Mouse (Mus musculus) stomach, postnatal 0 days (tissue): ENCODE results near the gene Cavin4. TPM values are rescaled to one million over a fixed set of nuclear protein-coding genes. Genes with fewer than 3 reads are reported as not detected.

Source experiments
- ATAC-seq: fragments of 200-750 bp; cut with Nextera tagmentation; 2 replicates; pipeline ENCODE4 v1.8.0; 2017; ENCODE audit not compliant: low FRiP score, low TSS enrichment
- DNase-seq: peaks from one replicate; pipeline ENCODE4 v3.0.0-alpha.2; 2016; ENCODE audit warnings: low spot score
- H3K27ac ChIP-seq: fragments of 300-500 bp; sonication (generic); replicated peaks from 2 replicates; pipeline ENCODE4 v1.5.1; 2014; ENCODE audit warnings: mild to moderate bottlenecking, control low read depth
- H3K27me3 ChIP-seq: fragments of 300-500 bp; sonication (generic); 2 replicates; pipeline ENCODE4 v1.6.1; 2014; ENCODE audit warnings: low read length; ENCODE audit not compliant: control insufficient read depth, insufficient read depth
- H3K36me3 ChIP-seq: fragments of 300-500 bp; sonication (generic); 2 replicates; pipeline ENCODE4 v1.6.1; 2014; ENCODE audit warnings: low read length, mixed read lengths; ENCODE audit not compliant: control insufficient read depth, insufficient read depth
- H3K4me1 ChIP-seq: fragments of 300-500 bp; sonication (generic); replicated peaks from 2 replicates; pipeline ENCODE4 v1.6.1; 2014; ENCODE audit warnings: antibody characterized with exemption; ENCODE audit not compliant: control insufficient read depth, insufficient read depth
- H3K4me2 ChIP-seq: fragments of 300-500 bp; sonication (generic); replicated peaks from 2 replicates; pipeline ENCODE4 v1.6.1; 2014; ENCODE audit warnings: low read depth, mild to moderate bottlenecking, control low read depth, moderate library complexity
- H3K4me3 ChIP-seq: fragments of 300-500 bp; sonication (generic); 2 replicates; pipeline ENCODE4 v1.5.1; 2014; ENCODE audit warnings: low read depth, low read length, control low read depth
- H3K9ac ChIP-seq: fragments of 300-500 bp; sonication (generic); 2 replicates; pipeline ENCODE4 v1.6.1; 2014; ENCODE audit warnings: mild to moderate bottlenecking, low read length, control low read depth, mixed read lengths
- H3K9me3 ChIP-seq: fragments of 300-500 bp; sonication (generic); 2 replicates; pipeline ENCODE4 v1.6.1; 2016; ENCODE audit warnings: low read length; ENCODE audit not compliant: control insufficient read depth
- CTCF ChIP-seq: IDR thresholded peaks from 2 replicates; pipeline ENCODE4 v1.5.1; 2016; ENCODE audit warnings: antibody characterized with exemption, low read depth, mild to moderate bottlenecking, moderate library complexity
- EP300 ChIP-seq: optimal IDR thresholded peaks from 2 replicates; pipeline ENCODE3; 2016; ENCODE audit warnings: antibody characterized with exemption
- WGBS: fragments of 180-500 bp; shearing (Covaris S2); extraction: QIAGEN DNeasy Blood & Tissue Kit; methylation state at CpG from one replicate; pipeline ENCODE4 v1.1.7; 2014; 5-methylcytosine and 5-hydroxymethylcytosine counted together
- polyA plus RNA-seq: library from polyadenylated mRNA; unstranded; fragments of >200 nt; fragmentation: Nextera tagmentation; extraction: Ambion mirVana; gene quantifications from 2 replicates; pipeline ENCODE4 v1.2.1, GENCODE M21; 2015

Cavin4 gene
- polyA plus RNA-seq, 1 experiment from 2014 or later: 0.39 TPM

GRCm38 (mm10) chr4:48656530-48656929, 6.8 kb upstream of the Cavin4 start:
- TF ChIP-seq EP300: no peak
- TF ChIP-seq CTCF: no peak
- H3K4me1 ChIP-seq: no peaks in the 10 kb centered on the region
- no peak overlapping the region for H3K4me3 ChIP-seq
- WGBS: 89% methylated on average over 8 of the region's 8 CpGs
- no peak for ATAC-seq
- no peak for DNase-seq
- H3K27ac ChIP-seq: no peak overlapping the region
- no peaks in the 10 kb centered on the region; the same call in 1 of the 2 replicates for H3K36me3 ChIP-seq
- no peak overlapping the region for H3K9ac ChIP-seq
- no peaks in the 10 kb centered on the region for H3K27me3 ChIP-seq
- no peaks in the 10 kb centered on the region for H3K9me3 ChIP-seq
- H3K4me2 ChIP-seq: no peak overlapping the region

- Histone ChIP-seq H3K27me3 (no peaks in the 10 kb centered on the region), H3K4me1 (no peaks in the 10 kb centered on the region), H3K4me2 (no peak overlapping the region), H3K4me3 (no peak overlapping the region), H3K9me3 (no peaks in the 10 kb centered on the region), H3K27ac (no peak overlapping the region), H3K36me3 (no peaks in the 10 kb centered on the region; the same call in 1 of the 2 replicates), H3K9ac (no peak overlapping the region)
- 86% methylated on average over 4 of the region's 4 CpGs for WGBS
- TF ChIP-seq EP300 (no peak), CTCF (no peak)
- DNase-seq (no peak), ATAC-seq (no peak)
Observed at GRCm38 (mm10) chr4:48660144-48660543, 3.2 kb upstream of the Cavin4 start.

- no peak for DNase-seq
- TF ChIP-seq EP300: no peak
- no peak for TF ChIP-seq CTCF
- Histone ChIP-seq H3K4me3 (no peak overlapping the region), H3K4me2 (no peak overlapping the region), H3K27me3 (no peaks in the 10 kb centered on the region), H3K9ac (no peak overlapping the region), H3K27ac (no peak overlapping the region), H3K4me1 (no peaks in the 10 kb centered on the region), H3K9me3 (no peaks in the 10 kb centered on the region), H3K36me3 (no peaks in the 10 kb centered on the region; the same call in 1 of the 2 replicates)
- WGBS: 70% methylated on average over 7 of the region's 7 CpGs
- ATAC-seq: no peak
Observed at GRCm38 (mm10) chr4:48660619-48661575, 2.4 kb upstream of the Cavin4 start.

- no peak overlapping the region for H3K9ac ChIP-seq
- H3K27me3 ChIP-seq: no peaks in the 10 kb centered on the region
- no peaks in the 10 kb centered on the region for H3K9me3 ChIP-seq
- no peaks in the 10 kb centered on the region for H3K4me1 ChIP-seq
- 87% methylated on average over 6 of the region's 6 CpGs for WGBS
- DNase-seq (no peak), ATAC-seq (no peak)
- no peaks in the 10 kb centered on the region for H3K36me3 ChIP-seq
- no peak overlapping the region for H3K4me3 ChIP-seq
- H3K27ac ChIP-seq: no peak overlapping the region
- no peak overlapping the region for H3K4me2 ChIP-seq
- TF ChIP-seq EP300: no peak
- no peak for TF ChIP-seq CTCF
Observed at GRCm38 (mm10) chr4:48664021-48664420, 707 bp downstream of the Cavin4 start.

- DNase-seq (no peak), ATAC-seq (no peak)
- H3K9ac ChIP-seq: no peak overlapping the region
- no peak overlapping the region for H3K4me2 ChIP-seq
- H3K4me1 ChIP-seq: no peaks in the 10 kb centered on the region
- no peak overlapping the region for H3K4me3 ChIP-seq
- no peak overlapping the region for H3K27ac ChIP-seq
- WGBS: 76% methylated on average over 6 of the region's 6 CpGs
- no peak for TF ChIP-seq CTCF
- TF ChIP-seq EP300: no peak
- 0 out of 2 replicates have a peak, but pooled peaks cover under 1% of the 10 kb centered on the region for H3K36me3 ChIP-seq
- no peaks in the 10 kb centered on the region for H3K27me3 ChIP-seq
- no peaks in the 10 kb centered on the region for H3K9me3 ChIP-seq
Observed at GRCm38 (mm10) chr4:48667279-48667678, 4.0 kb downstream of the Cavin4 start.

- Histone ChIP-seq H3K4me1 (no peaks in the 10 kb centered on the region), H3K4me3 (no peak overlapping the region), H3K36me3 (0 out of 2 replicates have a peak, but pooled peaks cover 2% of the 10 kb centered on the region), H3K4me2 (no peak overlapping the region), H3K27ac (no peak overlapping the region), H3K9ac (no peak overlapping the region), H3K27me3 (no peaks in the 10 kb centered on the region), H3K9me3 (no peaks in the 10 kb centered on the region)
- no peak for TF ChIP-seq EP300
- TF ChIP-seq CTCF: no peak
- 58% methylated on average over 5 of the region's 5 CpGs for WGBS
- DNase-seq: no peak
- ATAC-seq: no peak
Observed at GRCm38 (mm10) chr4:48672915-48673314, 9.6 kb downstream of the Cavin4 start.
